Mouse (Mus musculus) embryo, embryonic 10 days (tissue): ENCODE results near the gene Eif2ak1.

ENCODE experiments used
- DNase-seq: peaks from one replicate; pipeline ENCODE4 v3.0.0-alpha.2; 2015; ENCODE audit warnings: low spot score

Gene Eif2ak1

GRCm38 (mm10) chr5:143902111-143902510 is 84.5 kb downstream of the Eif2ak1 start:
- no peak for DNase-seq

DNA sequence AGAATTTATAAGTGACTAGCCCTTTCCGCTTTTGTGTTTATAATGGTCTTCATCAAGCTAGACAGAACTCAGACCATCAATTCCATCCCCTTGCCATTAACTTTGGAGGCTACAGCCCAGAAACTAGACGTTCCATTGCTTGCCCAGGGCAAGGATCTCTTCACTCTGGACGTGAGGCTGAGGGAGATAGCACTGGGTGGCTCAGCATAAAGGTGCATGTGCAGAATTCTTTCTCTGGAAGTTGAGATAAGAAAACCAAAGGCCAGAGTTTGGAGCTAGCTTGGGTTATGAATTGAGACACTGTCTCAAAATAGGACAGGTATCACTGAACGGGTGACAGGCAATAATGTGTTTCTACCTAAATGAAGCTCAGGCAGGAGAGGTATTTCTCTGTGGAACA is 86.2 kb downstream of the Eif2ak1 start:
- no peak for DNase-seq

GRCm38 (mm10) chr5:143906429-143906828 is 88.8 kb downstream of the Eif2ak1 start:
- no peak for DNase-seq

DNA sequence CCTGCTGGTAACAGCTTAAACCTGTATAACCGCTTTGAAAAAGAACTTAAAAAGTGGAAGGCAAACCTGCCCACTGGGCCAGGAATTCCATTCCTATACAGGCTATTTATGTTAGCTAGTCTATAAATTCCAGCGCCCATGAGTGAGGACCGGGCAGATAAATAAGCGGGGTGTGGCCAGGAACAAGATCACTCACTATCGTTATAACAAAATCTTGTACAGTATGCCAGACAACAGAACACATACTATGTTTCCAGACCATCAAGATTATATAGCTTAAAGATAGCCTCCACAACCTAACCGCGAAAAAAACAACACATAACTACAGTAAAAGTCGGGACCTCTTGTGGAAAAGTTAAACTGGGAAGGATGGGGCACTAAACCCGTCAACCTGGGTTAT is 91.3 kb downstream of the Eif2ak1 start:
- no peak for DNase-seq

DNA sequence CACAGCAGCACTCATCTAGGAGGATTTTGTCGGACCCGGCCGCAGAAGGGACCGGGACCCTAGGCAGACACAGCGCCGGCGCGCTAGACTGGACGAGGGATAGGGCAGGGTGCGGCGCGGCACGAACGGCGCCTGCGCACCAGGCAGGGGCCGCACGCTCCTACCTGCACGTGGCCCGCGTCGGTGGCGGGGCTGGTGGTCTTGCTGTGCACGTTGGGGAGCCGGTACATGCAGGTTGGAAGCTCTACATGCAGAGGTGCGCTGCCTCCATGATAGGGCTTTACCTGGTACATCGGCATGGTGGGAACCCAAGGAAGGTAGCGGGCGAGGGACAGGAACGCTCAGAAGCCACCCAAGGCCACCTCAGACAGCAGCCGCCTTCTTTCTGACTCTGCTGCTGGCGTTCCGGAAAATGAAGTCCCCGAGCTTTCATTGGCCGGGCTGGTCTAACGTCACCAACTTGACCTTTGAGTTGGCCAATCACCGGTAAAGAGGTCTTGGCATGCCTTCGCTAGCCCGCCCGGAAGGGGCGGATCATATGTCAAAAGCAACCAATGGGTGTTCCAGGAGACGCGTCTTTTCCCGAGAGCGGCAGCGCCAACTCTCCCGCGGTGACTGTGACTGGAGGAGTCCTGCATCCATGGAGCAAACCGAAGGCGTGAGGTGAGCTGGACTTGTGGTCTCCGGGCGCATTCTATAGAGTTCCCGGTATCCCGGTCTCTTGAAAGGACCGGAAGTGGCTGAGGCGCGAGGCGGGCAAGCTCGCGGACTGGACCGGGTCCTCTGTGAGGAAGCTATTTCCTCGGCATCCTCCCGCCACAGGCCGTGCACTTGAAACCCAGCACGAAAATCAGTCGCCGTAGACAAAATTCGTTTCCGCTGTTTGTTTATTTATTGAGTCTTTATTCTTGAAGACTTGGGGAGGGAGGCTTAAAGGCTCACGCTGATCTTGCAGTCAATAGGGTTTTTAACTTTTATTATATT is 92.1 kb downstream of the Eif2ak1 start, which contains the start of the genes Aimp2 and Pms2:
Gene Aimp2, minus strand, starts transcription at position 431 of the 984 bp plus-strand sequence.
Gene Pms2, plus strand, starts transcription at position 548 of the 984 bp plus-strand sequence.
- DNase-seq: peak; percentile 98

- DNase-seq: no peak
Observed at GRCm38 (mm10) chr5:143916221-143916620, 98.6 kb downstream of the Eif2ak1 start.

DNA sequence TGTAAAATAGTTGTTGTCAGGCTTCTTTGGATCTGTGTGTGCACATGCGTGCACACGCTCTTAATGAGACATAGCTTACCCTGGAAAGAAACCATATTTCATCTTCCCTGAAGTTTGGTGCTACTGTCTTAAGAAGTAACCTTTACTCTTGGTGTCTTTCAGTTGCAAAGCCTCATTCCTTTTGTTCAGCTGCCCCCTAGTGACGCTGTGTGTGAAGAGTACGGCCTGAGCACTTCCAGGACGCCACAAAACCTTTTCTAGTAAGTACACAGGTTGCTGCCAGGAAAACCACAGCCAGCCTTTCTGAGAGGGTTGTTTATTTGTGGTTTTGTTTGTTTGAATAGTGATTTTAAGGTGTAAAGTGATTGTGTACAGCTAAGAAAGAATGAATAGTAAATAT is 99.8 kb downstream of the Eif2ak1 start:
- peak; percentile 74 for DNase-seq

GRCm38 (mm10) chr5:143918120-143918519 is 100.5 kb downstream of the Eif2ak1 start:
- DNase-seq: no peak

GRCm38 (mm10) chr5:143924781-143925452 is 107.3 kb downstream of the Eif2ak1 start:
- DNase-seq: no peak

- DNase-seq: no peak
Observed at GRCm38 (mm10) chr5:143927875-143928274, 110.3 kb downstream of the Eif2ak1 start, which contains the start of gene Gm42421. Gm42421 (plus strand) TSS chr5:143928175.

- no peak for DNase-seq
Observed at GRCm38 (mm10) chr5:143929291-143929690, 111.7 kb downstream of the Eif2ak1 start.

GRCm38 (mm10) chr5:143930656-143931055 is 113.1 kb downstream of the Eif2ak1 start:
- no peak for DNase-seq

DNA sequence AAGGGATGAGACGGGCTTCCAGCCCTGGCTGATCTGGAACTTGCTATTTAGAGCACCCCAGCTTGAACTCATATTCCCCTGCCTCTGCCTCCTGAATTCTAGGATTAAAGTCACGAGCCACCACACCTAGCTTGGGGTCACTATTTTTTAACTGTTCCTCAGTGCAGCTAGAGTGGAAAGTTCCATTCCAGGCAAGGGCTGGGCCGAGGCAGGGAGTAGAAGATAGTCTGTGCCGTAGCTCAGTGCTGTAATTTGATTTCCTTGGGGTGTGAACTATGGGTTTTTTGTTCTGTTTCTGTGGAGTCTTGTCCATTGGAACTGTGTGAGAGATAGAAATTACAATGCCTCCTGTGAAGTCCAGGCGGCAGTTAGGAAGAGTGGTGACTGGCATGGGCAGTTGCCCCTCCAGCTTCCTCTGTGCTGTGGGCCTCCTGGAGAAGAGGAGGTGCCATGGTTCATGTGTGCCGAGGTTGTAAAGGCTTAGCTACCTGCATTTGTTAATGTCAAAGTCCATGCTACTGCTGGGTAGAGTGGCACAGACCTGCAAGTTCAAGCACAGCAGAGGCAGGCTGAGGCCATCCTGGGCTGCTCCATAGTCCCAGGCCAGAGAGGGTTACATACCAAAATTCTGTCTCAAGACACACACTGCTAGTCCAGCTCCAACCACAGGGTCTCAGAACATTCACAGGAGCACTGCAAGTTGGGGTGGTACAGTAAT is 114.4 kb downstream of the Eif2ak1 start:
- no peak for DNase-seq

GRCm38 (mm10) chr5:143932831-143933230 is 115.2 kb downstream of the Eif2ak1 start, which contains the start of gene Rsph10b:
Rsph10b (plus strand) TSS chr5:143933035.
- DNase-seq: peak; percentile 47

DNA sequence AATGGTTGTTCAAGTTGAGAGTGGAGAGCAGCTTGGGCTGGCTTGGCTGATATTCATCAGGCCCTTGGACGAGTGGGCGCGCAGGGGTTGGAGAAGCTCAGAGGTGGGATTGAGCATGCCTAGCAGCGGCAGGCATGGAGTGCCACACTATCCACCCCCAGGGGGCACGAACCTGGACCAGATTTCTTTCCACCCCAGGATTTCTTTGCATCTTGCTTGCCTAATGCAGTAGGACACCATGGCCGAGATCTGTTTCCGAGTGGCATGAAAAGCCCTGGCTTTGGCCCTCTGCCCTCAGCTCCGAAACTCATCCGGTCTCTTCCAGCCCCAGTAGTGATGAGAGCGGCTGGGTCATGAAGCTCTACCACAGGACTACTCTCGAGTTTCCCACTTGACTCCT is 115.8 kb downstream of the Eif2ak1 start:
- no peak for DNase-seq

GRCm38 (mm10) chr5:143933875-143934274 is 116.3 kb downstream of the Eif2ak1 start:
- DNase-seq: no peak

DNA sequence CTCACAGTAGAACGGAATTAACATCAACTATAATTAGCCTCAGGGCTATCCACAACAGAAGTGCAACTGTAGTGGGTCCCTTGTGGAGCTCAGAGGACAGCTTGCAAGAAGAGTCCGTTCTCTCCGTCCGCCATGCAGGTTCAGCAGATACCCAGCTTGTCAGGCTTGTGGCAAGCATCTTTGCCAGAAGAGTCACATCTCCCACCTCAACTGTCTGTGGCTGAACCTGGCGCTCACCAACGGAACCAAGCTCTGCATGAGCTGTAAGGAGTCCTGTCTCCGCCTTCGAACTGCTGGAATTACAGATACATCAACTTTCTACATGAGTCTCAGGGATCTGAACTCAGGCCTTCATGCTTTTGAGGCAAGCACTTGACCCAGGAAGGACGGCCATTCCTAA is 118.6 kb downstream of the Eif2ak1 start:
- no peak for DNase-seq

DNA sequence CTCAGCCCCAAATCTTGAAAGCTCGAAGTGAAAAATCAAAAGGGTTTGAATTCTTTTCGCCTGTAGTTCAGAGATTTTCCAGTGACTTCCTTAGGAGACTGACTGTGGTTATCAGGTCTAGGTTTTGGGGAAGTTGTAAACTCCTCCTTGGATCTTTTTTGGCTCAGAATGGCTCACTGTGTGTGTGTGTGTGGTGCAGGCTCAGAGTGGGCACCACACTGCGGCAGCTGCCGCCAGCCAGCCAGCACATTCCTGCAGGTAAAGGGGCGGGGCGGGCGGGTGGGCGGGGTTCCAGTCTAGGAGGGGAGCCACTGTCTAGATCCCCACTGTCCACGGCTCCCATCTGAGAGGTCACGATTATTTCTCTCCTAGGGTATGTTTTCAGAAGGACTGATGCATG is 124.0 kb downstream of the Eif2ak1 start:
- DNase-seq: no peak

DNA sequence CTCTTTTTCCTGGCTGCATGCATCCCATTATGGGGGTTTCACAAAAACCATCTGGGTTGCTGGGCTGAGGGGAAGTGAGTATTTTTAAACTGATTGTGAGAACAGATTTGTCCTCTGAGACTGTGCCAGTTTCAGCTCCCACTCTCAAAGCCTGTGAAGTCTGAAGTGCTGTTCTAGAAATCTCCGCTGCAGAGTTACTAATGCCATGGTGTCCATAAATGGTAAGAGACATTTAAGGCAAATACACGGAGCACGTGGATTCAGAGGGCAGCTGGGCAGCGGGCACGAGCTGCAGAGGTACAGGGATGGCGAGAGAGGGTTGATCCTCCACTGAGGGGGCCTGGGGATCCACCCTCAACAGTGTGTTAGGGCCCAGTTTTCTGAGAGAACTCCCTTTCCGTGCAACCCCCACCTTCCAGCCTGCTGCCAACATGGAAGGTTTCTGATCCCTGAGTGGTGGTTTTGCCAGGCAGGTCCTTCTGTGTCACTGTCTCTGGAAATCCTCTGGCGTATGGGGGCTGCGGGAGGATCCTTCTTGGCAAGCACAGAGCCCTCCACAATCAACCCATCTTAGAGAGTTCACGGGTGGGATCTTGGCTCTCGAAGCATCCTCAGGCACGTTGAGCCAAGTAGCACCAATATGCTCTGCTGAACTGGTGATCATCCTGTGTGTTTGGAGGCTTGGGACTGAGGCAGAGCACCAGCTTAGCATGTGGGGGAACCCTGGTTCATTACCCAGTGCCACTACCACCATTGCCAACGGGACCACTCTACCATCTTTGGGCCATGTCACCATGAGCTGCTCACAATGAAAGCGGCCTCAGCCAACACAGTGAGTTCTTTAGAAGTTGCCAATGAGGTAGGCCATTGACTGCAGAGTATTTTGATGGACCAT is 125.9 kb downstream of the Eif2ak1 start:
- no peak for DNase-seq

- DNase-seq: no peak
Observed at GRCm38 (mm10) chr5:143948361-143948760, 130.8 kb downstream of the Eif2ak1 start.

DNA sequence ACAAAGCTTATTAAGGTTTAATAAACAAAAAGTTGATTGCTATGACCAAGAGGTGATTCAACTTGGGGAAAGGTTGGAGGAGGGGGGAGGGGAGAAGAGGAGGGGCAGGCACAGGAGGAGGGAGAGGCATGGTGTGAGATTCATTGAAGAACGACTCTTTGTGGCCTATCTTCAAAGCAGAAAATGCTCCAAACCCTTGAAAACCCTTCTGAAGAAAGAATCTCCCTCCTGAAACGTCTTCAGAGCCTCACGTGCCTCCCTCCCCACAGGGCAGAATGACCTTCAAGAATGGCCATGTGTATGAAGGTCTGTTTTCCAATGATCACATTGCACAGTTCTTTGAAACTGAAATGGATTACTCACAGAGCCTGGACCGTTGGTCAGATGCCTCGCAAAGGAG is 132.4 kb downstream of the Eif2ak1 start:
- no peak for DNase-seq
